Mouse (Mus musculus) adrenal gland, adult 2 months (tissue): ENCODE results near the gene Gm21761. TPM values are rescaled to one million over a fixed set of nuclear protein-coding genes. Genes with fewer than 3 reads are reported as not detected.
A peak's percentile ranks its signal among the peaks of the same experiment; 100 is the strongest.
"Not testable (repeated sequence)": the region's sequence is repeated elsewhere in the genome, so short reads cannot be mapped to it uniquely, and the experiment has no call there.

Source experiments
- DNase-seq: peaks from one replicate; pipeline ENCODE4 v3.0.0; 2021
- long read RNA-seq: library from polyadenylated mRNA; stranded (forward); transcript quantifications from one replicate; pipeline ENCODE4 v2.0.0, GENCODE M21; 2021
- polyA plus RNA-seq: library from polyadenylated mRNA; depleted of rRNA; stranded (reverse); fragments of >200 nt; gene quantifications from 2 replicates; pipeline ENCODE4 v1.2.3, GENCODE M21; 2012; rRNA removed
- total RNA-seq, 2 experiments: library from RNA; stranded (reverse); gene quantifications; 2 replicates each; pipeline ENCODE4 v1.2.3; 2021

The Gm21761 gene
- total RNA-seq (not detected), polyA plus RNA-seq (not detected in 2 replicates)
- long read RNA-seq, result 0 reads

DNA sequence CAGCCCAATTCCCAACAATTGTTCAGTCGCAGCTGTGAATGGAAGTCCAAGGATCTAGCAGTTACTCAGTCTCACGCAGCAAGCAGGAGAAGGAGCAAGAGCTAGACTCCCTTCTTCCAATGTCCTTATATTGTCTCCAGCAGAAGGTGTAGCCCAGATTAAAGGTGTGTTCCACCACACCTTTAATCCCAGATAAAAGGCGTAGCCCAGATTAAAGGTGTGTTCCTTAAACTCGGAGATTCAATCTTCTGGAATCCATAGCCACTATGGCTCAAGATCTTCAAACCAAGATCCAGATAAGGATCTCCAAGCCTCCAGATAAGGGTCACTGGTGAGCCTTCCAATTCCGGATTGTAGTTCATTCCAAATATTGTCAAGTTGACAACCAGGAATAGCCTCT lies at the start of gene Gm21761:
TSS of gene Gm21761 (minus strand) at position 101 of the 400 bp plus-strand sequence.
- not testable (repeated sequence) for DNase-seq

DNA sequence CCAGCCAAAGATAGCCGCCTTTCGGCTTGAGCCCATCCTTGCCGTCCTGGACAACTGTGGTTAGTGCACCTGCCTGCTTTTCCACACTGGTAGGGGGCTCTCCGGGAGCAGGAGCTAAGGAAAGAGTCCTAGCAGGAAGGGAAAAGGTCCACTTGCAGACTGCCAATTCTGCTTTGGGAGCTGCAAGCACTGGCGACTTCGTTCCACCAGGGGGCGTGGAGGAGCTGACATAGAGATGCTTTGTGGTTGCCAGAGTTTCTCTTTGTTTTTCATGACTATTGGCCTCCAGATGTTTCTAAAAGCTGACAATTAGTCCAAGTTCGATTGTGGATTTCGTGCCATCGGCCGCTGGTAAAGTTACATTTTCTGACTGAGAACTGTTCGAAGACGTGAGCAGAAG lies 40.1 kb upstream of the Gm21761 start:
- not testable (repeated sequence) for DNase-seq

DNA sequence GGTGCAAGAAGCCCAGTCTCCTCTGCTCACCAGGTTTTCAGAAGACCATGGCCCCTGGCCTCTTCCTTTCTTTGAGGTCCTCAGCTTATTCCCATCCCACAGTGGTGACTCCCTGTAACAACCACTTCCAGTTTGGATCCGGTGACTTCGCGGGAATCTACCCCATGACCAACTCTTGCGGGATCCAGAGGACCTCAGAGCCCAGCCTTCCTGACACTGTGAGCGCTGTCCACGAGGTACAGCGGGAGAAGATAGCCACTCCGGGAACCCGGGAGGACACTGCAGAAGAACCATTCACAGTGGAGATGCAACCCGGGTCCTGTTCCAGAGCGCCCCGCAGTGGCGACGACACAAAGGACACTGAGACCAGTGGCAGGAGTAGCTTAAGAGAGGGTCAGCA lies 39.1 kb upstream of the Gm21761 start:
- not testable (repeated sequence) for DNase-seq

DNA sequence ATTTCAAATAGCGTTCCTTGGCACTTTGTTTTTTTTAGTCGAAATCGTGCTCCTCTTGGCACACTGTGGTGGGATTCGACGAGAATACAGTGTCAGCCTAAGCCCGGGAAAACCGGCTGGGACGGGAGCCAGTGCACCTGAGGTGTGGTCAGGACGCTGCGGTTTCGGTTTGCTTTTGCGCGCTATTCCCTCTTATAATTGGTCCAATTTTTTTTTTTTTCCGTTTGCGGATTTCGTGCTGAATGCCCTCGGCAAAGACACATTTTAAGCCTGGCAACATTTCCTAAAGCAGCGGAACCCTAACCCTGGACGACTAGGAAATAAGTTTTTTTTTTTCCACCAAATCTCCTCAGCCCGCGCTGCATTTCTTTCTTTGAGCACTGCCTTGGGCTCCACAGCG lies 36.9 kb upstream of the Gm21761 start:
- peak; percentile 33 for DNase-seq

DNA sequence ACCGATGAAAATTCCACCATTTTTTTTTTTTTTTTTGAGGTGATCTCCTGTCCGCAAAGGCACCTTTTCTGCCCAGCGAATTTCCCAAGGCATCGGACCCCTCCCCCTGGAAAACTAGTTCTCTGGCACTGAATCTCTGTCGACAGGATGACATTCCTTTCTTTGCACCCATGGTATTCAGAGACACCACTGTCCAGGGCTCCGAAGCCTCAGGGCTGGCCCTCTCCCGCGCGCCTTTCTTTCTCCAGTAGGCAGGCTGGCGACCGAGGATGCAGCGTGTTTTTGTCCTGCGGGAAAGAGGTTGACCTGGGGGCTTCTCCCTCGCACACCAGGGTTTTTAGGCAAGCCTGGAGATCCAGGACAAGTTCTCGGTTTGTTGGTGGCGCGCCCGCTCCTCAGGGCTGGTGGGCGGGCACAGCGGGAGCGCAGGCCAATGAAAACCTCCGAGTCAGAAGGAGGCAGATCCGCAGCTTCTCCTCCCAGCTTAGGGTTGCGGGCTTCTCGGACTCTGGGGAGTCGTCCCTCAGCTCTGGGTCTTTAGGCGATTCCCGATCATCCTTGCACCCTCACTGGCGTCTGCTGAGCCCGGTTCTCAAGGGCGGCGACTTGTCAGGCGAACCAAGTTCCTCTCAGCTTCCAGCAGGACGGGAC lies 36.4 kb upstream of the Gm21761 start:
- peak; percentile 15 for DNase-seq

DNA sequence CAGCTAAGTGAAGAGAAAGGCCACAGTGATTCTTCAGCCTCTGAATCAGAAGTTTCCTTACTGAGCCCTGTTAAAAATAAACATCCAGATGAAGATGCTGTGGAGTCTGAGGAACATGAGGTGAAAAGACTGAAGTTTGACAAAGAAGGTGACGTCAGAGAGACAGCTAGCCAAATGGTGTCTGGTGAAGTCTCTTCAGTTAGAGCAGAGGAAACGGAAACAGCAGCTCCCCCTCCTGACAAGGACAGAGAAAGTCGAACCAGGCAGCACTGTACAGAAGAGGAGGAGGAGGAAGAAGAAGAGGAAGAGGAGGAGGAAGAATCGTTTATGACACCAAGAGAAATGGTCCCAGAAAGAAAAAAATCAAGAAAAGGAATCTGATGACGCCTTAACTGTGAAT lies 33.8 kb upstream of the Gm21761 start:
- DNase-seq, result not testable (repeated sequence)

DNA sequence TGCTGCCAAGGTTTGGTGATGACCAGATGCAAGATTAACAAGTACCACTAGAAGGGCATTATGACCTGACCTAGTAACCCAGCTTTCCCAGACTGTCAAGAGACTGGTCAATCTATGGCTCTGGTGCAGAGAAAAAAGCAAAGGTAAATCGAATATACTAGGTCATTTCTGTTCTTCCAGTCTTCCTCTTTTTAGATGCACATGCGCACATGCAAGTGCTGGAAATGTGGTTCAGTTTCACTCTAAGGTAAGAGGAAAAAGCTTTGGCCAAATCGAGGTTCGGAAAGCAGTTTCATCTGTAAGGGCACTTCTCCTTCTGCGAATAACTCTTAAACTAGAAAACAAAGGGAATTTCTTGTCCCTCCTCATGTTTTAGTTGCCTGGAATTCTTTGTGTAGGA lies 26.5 kb upstream of the Gm21761 start:
- DNase-seq, result not testable (repeated sequence)

DNA sequence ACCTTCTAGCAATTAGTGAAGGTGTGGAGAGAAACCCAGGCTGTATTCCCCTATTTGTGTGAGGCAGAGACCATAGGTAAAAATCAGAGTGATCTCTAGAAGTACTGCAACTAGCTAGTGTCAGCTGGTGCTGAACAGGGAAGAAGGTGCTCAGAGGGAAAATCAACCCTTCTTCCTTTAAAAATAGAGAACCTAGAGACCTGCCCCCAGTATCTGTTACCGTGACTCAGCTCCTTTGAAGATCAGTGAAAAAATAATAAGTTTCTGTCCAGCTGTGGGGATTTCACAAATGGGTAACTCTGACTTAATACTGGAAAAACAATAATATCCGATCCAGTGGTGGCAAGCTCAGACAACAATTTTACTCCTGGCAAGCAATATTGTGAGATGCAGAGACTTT lies 26.0 kb upstream of the Gm21761 start:
- not testable (repeated sequence) for DNase-seq

DNA sequence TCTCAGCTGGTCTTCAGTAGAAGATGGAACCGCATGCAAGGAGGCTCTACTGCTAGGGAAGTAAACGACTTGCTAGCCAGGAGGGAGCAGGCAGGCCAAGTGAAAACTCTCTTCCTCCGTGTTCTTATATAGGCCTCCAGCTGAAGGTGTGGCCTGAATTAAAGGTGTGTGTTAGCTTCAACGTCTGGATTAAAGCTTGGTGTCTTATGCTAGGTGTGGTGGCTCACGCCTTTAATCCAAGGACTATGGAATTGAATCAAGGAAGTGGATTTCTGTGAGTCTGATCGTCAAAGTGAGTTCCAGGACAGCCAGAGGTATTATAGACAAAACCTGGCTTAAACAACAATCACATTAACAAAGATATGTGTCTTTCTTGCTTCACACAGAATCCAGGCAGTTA lies 21.6 kb upstream of the Gm21761 start, which contains the start of gene B020031M17Rik:
TSS of gene B020031M17Rik (minus strand) at position 101 of the 400 bp plus-strand sequence.
- DNase-seq, result not testable (repeated sequence)

DNA sequence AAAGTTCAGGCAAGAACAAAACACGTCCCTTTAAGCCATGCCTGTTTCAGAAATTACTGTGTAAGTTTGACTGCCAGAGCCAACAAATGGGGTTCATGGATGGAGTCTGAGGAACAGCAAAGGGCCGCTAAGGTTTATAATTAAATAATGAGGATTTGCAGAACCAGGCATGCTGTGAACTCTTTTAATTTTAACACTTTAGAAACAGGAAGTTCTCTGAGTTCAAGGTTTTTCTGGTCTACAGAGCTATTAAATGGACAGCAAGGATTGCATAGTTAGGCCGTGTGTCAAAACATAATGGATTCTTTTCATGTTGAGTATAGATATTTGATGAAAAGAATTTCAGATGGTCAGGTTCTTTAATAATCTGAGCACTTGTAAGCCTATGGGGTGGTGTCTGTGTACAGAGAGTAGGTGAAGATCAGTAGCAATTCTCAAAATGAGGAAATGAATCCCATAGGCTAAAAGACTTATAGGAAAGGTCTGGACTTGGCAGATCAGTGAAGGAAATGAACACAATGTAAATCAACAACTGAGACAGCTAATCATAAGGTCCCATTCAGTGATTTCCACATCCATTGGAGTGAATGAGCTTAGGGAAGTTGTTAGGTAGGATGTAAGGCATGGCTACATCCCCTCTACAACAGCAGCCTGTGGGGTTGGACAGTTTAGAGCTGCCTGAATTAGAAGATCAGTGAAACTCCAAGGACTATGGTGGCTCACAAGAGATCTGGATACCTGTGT lies 4.3 kb downstream of the Gm21761 start:
- not testable (repeated sequence) for DNase-seq

DNA sequence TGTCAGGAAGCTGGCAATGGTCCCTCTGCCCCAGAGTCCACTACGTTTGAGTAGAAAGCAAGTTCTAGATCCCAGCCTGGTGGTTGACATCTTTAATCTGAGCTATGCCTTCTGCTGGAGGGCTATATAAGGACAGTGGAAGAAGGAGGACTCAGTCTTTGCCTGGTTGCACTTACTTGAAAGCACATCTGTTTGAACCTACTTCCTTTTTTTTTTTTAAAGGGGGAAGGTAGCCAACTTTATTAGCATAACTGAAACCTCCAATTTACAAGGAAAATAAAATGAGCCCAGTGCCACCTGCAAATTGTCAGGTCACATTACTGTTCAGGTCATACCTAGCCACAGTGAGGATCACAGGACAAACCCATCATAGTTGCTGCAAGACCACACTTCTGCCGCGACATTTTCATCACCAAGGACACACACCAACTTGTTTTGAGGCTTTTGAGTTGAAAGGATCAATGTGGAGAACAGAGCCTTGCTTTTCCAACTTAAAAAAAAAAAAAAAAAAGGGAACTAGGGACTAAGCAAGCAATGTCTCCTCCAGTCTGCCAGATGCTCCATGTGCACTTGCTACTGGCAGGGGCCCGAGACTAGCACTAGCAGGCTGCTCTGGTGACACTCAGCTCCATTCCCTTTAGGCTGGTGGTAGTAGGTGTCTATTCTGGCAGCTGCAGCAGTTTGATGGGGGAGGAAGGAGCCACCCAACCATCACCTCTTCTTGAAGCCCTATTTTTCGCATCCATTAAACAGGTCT lies 11.9 kb downstream of the Gm21761 start:
- not testable (repeated sequence) for DNase-seq

DNA sequence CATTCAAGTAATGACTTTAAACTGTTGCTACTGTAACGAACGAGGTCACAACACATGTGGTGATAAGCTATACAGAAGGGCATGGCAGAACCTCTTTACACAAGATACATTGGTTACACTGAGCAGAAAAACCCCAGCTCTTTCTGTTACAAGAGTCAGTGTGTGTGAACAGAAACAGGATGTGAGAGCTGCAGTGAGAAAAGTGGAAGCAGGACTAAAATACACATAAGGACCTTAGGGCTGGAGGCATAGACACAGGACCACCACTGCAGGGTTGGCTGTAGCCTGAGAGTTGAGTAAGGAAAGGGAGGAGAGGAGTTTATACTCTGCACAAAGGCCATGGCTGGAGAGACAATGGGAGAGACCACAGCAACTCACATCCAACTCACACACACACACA lies 12.6 kb downstream of the Gm21761 start:
- not testable (repeated sequence) for DNase-seq

DNA sequence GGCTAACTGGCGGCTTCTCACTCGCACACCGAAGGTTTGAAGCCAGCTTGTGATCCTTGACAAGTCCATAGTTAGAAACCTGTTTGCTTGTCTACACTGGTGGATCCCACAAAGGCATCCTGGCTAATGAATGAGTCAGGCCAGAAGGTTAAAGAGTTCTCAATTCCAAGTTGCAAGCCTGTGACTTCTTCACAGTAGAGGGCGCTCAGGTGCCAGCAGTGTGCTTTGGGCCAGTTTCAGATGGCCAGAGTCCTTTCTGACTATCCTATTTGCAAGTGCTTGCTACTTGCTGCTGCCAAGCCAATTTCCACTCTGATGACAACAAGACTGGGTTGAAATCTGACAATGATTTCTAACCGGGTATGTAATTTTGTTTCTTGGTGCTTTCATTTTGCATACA lies 30.5 kb downstream of the Gm21761 start:
- DNase-seq, result not testable (repeated sequence)

DNA sequence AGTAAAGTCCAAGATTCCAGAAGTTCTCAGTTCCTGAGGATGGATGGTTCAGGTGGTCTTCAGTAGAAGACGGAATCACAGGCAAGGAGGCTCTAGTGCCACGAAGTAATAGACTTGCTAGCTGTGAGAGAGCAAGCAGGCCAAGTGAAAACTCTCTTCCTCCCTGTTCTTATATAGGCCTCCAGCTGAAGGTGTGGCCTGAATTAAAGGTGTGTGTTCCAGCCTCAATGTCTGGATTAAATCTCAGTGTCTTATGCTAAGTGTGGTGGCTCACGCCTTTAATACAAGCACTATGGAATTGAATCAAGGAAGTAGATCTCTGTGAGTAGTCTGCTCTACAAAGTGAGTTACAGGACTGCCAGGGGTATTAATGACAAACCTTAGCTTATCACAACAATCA lies 34.4 kb downstream of the Gm21761 start, which contains the start of gene Tcstv1:
TSS of gene Tcstv1 (minus strand) at position 101 of the 400 bp plus-strand sequence.
- DNase-seq, result not testable (repeated sequence)

DNA sequence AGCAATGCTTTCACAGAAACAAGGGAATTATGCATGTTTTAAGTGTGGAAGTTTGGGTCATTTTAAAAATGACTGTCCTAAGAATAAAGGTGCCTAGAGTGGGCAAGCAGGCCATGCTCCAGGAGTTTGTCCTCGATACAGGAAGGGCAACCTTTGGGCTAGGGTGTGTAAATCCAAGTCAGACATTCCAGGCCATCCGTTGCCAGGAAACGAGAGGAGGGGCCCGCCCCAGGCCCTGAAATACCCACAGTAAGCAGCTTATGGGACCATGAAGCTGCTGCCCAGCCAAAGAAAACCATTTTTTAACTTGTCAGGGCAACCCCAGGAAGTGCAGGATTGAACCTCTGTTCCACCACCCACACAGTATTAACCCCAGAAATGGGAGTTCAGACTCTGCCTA lies 42.2 kb downstream of the Gm21761 start:
- DNase-seq, result peak; percentile 5

DNA sequence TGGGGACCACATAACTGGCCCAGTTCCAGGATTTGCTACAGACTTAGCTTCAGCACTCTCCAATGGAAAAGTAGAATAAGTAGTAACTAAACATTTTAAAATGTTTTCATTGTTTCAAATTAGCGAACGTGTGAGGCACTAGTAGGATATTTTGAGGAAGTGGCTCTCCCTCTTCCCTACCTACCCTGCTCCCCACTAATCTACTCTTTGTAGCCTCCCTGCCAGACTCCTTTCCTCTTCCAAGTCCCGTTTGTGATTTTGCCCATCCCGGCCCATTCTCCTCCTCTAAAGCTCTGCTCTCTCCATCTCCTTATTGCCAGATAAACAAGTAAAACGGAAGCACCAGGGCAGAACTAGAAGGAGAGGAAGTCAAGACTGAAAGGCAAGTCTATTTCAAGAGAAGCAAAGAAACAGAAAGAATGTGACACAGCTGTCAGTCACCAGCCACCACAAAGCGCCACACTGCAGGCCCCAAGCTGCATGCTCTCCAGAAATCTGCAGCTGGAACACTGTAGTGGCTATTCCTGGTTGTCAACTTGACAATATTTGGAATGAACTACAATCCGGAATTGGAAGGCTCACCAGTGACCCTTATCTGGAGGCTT lies 64.6 kb downstream of the Gm21761 start:
- DNase-seq, result not testable (repeated sequence)

DNA sequence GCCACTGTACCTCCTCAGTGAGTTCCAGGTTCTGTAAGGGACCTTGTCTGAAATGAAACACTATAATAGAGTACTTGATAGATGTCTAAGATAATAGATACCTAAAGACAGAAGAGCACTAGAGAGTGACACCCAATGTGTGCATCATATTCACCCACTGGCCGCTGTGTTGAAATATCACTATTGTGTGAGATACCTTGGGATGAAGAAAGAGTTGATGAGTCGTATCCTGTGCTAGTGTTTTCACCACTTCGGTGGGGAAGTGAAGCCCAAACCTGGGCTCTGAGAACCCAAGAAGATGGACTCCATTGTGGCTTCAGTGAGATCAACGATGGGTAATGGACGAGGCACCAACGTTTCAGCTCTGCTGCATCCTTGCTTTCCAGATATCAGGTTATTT lies 66.7 kb downstream of the Gm21761 start:
- DNase-seq, result not testable (repeated sequence)

Other genes with a start within 250 kb of the Gm21761 start
- 100 to 1,000 TPM; 155 to 624 TPM for gene Hmgcs1, start 238.9 kb downstream of the Gm21761 start, total RNA-seq
- gene Hmgcs1, start 238.9 kb downstream of the Gm21761 start, polyA plus RNA-seq, result 24.6 and 46.2 TPM in 2 replicates
- gene Nim1k, start 173.4 kb downstream of the Gm21761 start, total RNA-seq, result 1 to 10 TPM; 1.8 to 2.4 TPM
- 2.1 and 2.7 TPM in 2 replicates for gene Nim1k, start 173.4 kb downstream of the Gm21761 start, polyA plus RNA-seq
- gene Zfp131, start 138.4 kb downstream of the Gm21761 start, total RNA-seq, result 10 to 100 TPM; 30.3 to 39.3 TPM
- gene Zfp131, start 138.4 kb downstream of the Gm21761 start, polyA plus RNA-seq, result 24.7 and 27.3 TPM in 2 replicates
- gene AF067063, start 99.1 kb downstream of the Gm21761 start, total RNA-seq, result not detected
- gene AF067063, start 99.1 kb downstream of the Gm21761 start, polyA plus RNA-seq, result not detected in 2 replicates
- gene D13Ertd608e, start 93.3 kb downstream of the Gm21761 start, total RNA-seq, result not detected
- not detected in 2 replicates for gene D13Ertd608e, start 93.3 kb downstream of the Gm21761 start, polyA plus RNA-seq
- gene Tcstv1, start 34.5 kb downstream of the Gm21761 start, total RNA-seq, result not detected
- gene Tcstv1, start 34.5 kb downstream of the Gm21761 start, polyA plus RNA-seq, result not detected in 2 replicates
- gene B020031M17Rik, start 21.5 kb upstream of the Gm21761 start, total RNA-seq, result not detected
- gene B020031M17Rik, start 21.5 kb upstream of the Gm21761 start, polyA plus RNA-seq, result not detected in 2 replicates
- gene Gm36079, start 97.7 kb upstream of the Gm21761 start, total RNA-seq, result not detected
- gene Gm36079, start 97.7 kb upstream of the Gm21761 start, polyA plus RNA-seq, result 0.63 TPM in 1 of 2 replicates, not detected in the other
- not detected for gene Gm21188, start 122.9 kb upstream of the Gm21761 start, total RNA-seq
- 0.16 TPM in 1 of 2 replicates, not detected in the other for gene Gm21188, start 122.9 kb upstream of the Gm21761 start, polyA plus RNA-seq
- not detected for gene Gm20767, start 211.0 kb upstream of the Gm21761 start, total RNA-seq
- gene Gm20767, start 211.0 kb upstream of the Gm21761 start, polyA plus RNA-seq, result not detected in 2 replicates
- not detected for gene Gm21818, start 243.2 kb upstream of the Gm21761 start, total RNA-seq
- not detected in 2 replicates for gene Gm21818, start 243.2 kb upstream of the Gm21761 start, polyA plus RNA-seq